Mouse (Mus musculus) kidney, postnatal 25 days (tissue): ENCODE measurements around the gene Lexm.

Experiments used
- DNase-seq, 2 experiments: peaks; one replicate each; pipeline ENCODE4 v3.0.0; 2021; ENCODE audit warnings: mixed read lengths in 2 of 2

Lexm gene

DNA sequence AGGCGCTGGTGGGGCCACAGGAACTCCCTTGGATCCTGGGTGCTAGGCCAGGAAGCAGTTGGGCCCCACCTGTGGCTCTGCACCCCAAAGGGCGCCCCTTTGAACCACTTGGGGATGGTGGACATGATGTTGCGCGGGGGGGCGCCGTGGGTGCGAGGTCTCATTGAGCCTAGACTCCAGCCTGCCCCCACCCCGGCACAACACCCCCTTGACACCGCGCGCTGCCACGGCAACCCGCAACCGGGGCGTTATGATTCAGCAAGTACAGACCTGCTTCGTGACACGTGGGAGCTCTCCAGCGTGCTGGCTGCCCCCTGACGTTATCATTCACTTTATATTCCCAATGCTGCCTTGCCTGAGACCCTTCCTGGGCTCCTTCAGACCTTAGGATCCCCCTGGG is at the start of gene Lexm:
TSS of gene Lexm (minus strand) at position 186 of the 400 bp plus-strand sequence.
- no peak for DNase-seq

DNA sequence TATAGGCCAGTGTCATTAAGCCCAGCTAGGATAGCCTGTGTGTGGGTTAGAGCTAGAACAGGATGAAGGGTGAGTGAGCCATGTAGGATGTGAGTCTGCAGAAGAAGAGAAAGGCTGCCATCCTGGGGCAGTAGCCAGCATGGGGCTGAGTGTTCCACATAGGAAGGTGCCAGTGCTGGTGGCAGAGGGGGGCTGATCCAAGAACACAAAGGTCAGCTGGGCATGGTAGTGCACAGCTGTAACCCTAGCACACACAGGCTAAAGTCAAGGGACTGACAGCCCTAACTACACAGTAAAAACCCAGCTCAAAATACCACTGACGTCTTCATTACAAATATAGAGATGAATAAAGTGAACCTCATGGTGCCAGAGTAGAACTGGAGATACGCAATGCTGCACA is 49.5 kb upstream of the Lexm start:
- no peak for DNase-seq

DNA sequence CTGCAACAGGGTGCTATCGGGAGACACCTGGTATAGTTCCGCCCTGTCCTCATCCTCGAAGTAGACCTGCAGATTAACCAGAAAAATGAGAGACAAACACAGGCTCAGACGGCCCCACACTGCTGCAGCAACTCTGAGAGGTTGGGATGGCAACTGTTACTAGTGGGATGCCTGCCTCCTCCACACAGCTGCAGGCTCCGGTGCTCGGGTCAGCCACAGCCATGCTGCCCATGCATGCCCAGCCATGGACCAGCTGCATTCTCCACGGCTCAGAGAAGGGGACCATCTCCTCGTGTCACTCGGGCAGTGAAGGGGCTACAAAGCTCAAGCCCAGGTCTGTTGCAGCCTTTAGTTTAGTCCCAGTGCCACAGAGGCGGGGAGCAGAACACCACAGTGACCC is 48.6 kb upstream of the Lexm start:
- no peak for DNase-seq

DNA sequence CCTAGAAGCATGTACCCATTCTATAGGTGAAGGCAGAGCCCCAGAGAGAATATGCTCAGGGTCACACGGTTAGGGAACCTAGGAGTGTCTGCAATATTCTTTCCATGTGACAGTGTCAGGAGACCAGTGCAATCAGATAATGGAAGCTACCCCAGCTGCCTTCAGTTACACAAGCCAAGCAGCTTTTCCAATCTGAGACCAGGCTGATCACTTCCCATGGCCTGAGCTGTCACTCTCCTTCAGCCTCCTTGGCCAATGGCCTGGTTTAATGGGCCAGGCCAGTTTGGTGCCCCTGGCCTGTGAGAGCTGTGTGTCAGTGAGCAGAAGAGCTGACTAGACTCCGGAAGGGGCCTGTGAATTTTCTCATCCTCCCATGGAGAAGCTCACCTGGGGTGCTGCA is 48.2 kb upstream of the Lexm start:
- DNase-seq = no peak

DNA sequence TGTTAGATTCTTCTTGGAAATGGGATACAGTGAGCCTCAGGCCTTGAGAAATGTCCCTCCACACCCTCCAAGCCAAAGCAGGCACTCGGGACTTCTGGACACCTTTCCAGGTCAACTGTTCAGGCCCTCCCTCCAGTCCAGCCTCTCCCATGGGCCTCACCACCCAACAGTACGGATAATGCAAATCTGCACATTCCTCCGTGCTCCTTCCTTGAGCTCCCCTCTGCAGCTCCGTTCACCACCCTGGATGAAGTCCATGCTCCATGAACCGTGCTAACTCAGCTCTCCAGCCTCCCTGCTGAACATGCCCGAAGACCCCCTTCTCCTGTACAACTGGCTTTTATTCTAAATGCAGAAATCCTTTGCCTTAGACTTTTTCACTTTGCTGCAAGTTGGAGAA is 47.7 kb upstream of the Lexm start:
- DNase-seq = peak; percentile 62 to 82

DNA sequence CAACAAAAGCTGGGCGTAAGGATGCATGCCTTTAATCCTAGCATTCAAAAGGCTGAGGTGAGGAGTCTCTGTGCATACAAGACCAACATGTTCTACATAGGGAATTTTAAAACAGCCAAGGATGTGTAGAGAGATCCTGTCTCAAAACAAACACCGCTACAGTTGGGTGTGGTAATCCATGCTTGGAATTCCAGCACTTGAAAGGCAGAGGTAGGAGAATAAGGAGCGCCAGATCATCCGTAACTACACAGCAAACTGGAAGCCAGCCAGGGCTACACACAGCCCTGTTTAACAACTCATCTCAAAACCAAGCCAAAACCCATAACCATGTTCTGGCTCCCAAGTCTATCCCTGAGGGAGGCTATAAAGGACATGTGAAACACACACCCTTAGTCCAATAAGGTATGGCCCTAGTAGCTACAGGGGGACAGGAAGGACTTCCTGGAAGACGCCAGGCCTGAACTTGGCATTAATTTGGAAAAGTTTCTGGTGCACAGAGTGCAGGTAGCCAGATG is 47.0 kb upstream of the Lexm start:
- peak in 1 of 2 experiments; percentile 35 for DNase-seq

DNA sequence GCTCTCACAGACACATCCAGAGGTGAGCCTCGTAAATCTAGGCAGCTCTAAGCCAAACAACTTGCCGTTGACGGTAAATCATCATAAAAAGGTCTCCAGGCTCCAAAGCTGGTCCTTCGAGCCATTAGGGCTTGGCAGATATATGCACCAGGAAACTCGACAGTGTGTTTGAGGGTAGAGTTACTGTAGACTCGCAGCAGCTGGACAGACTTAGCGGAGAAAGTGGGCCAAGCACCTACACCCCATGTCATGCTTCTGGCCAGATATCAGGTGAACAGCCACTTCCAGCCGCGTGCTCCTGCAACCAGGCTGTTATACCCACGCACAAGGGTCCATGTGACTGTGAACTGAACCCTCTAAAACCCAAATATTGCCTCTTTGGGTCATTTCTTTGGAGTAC is 38.6 kb upstream of the Lexm start:
- DNase-seq = no peak

DNA sequence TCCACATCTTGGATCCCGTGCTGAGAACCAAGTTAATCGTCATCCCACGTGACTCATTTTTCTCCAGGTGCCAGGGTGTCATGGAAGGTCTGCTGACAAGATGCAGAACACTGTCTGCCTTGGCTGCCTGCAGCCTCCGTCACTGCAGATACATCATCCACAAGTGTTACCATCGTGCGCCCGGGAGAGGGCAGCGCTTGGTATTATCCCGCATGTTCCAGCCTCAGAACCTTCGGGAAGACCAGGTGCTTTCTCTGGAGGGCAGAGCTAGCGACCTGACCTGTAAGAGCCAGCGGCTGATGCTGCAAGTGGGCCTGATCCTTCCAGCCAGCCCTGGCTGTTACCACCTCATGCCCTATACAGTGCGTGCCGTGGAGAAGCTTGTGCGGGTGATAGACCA is 36.0 kb upstream of the Lexm start:
- no peak for DNase-seq

DNA sequence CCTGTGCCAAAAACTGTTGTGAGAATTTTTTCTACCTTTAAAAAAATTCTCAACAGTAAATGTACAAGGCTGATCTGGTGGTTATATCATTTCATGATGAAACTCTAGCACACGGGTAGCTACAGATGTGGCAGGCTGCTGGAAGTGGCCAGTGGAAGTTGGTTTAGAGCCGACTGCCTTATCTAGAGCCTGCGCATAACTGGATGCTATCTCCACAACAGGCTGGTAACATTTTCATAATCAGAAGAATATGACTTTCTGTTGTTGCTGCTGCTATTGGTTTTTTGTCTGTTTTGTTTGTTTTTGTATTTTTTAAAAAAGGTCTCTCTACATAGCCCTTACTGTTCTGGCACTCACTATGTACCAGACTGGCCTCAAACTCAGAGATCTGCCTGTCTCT is 35.5 kb upstream of the Lexm start:
- DNase-seq = no peak

DNA sequence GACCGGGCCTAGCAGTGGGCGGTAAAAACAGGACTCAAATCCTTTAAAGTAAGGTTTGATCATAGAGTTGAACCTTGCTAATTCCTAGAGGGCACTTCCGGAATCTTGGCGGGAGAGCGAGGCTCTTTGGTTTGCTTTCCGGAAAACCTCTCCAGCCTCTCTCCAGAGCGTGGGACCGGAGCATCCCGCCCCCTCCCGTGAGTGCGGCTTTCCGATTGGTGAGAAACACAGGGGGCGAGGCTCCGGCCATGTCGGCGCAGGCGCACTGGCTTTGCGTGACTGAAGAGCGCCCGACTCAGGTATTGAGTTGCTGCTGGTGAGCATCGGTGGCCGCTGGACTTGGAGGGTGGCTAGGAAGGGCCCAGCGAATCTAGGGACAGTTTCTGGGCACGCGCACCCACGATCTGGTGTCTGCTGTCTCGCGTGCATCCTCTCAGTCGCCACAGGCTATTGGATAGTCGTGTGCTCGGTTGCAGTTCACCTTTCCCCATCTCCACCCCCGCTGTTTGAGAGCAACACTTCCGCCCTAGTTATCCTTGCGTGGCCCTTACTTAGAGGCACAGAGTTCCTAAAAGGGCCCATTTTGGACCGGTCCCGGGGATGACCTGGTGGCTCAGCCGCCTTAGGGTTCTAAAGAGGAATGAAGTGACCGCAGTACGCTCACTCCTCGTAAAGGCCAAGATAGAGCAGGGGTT is 33.9 kb upstream of the Lexm start, which contains the start of gene Pars2:
TSS of gene Pars2 (plus strand) at position 237 of the 695 bp plus-strand sequence.
- DNase-seq = peak; percentile 97 to 99

DNA sequence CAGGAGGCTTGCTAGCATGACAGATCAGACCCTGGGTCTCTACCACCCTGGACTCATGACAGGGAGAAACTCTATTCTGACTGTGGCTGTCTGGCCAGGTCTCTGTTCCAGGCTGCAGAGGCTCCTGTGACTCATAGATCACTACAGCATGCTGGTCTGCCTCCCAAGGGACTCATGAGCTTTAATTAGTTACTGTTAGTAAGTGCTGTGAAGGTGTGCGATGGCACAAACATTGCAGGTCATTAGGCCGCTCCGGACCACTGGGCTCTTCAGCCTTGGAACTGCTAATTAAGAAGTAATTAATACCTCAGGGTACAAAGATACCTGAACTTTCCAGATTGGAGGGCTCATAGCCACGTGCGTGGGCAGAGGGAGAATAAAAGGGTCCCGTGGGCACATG is 30.1 kb upstream of the Lexm start:
- DNase-seq = peak in 1 of 2 experiments; percentile 58

DNA sequence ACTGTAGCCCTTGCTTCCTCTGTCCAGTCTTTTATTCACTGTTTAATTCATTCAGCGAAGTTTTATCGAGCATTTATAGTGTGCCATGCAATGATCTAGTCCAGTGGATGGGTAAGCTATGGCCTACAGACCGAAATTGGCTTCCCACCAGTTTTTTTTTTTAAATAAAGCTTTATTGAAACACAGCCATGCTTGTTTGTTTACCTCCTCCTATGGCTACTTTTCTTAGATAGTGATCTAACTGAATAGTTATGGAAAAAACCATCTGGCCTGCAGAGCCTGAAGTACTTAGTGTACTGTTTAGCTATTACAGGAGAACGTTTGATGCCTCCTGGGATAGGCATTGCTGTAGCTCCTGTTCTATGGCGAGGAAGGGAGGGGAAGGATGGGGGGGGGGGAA is 28.8 kb upstream of the Lexm start:
- no peak for DNase-seq

DNA sequence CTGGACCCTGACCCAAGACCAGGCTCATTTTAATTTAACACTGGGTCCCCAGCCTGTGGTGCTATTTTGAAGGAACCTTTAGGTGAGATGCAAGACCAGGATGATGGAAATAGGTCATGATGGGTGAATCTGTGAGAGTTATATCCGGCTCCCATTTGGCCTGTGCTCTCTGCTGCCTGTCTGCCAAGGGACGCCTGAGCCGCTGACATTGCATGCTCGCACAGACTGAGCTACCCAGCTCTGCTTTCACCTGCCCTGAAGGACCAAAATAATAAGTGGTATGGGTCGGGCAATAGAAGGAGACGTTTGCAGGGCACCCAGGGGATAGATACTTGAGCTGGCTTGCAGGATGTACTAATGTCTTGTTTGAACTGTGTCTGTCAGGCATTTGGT is 27.2 kb upstream of the Lexm start:
- no peak for DNase-seq

DNA sequence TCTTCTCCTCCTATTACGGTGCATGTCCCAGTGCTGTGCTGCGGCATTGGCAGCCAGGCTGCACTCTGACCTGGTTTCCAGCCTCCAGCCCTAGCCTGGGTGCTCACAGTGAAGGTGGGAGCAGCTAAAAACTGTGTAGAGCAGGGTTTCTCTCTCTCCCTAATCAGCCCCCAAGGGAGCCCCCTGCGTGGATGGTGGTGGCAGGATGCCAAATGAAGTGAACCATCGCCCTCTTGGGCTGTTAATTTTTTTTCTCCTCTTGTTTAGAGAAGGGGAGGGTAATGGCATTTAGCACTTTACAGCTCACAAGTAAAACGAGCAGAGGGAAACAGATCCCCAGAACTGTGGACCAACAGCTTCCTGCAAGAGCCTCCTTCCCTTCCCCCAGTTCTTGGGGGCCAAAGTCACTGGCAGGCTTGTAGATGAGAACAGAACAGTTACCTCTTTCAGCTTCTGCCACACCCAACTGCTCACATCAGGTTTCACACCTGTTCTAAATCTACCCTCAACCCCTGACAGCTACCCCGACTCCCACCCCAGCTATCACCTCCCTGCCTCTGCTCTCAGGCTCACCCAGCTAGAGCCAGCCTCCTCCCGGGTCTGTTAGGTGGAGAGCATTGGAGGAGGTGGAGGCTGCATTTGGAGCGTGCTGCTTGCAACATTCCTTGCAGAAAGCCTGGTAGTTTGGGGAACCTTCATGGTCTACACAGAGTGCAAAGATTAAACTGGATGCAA is 26.6 kb upstream of the Lexm start:
- peak; percentile 52 to 62 for DNase-seq

DNA sequence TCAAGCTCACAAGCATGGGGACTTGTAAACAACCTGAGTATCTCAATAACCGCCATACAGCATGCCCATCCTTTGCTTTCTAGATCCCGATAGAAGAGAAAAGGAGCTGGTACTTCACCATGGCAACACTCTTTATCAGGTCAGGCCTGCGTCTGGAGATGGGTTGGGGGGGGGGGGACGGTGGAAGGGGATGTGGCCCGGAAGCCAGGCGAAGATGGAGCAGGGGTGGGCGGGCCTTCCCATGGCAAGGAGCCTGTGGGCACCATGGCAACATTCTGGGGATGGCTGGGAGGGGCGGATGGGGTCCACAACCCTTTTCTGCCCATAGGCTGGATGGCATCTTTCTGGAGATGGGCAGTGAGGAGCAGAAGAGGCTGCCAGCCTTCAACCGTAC is 17.0 kb upstream of the Lexm start:
- no peak for DNase-seq

DNA sequence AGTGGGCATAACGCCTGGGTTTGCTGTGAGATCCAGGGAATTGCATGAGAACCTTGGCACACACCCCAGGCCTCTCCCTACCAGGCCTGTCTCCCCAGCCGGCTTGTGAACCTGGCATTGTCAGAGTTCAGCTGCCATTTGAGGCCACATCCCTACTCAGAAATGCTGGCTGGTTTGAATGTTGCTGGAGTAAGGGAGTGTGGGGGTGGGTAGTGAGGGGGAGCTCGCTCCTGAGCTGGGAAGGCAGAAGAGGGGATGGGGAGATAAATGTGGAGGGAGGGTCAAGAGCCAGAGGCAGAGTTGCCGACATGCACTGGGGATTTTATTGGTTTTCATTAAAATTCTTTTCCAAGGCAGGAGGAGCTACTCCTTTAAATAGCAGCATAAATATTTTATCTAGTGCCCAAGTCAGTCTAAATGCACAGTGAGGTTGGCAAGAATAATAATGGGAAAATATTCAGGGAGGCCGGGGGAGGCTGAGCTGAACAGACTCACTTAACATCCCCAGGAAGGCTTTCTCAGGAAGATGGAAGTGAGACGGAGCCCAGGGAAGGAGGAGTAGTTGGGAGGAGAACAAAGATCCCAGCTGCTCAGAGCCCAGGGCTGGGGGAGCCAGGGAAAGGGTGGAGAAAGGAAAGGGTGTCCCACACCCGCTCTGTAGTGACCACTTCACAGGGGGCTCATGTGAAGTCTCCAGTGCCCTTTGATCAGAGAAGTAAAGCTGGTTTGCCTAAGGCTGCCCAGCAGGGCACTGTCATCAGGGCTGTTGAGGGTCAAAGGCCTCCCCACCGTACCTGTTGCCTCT is 16.4 kb upstream of the Lexm start:
- DNase-seq = no peak

DNA sequence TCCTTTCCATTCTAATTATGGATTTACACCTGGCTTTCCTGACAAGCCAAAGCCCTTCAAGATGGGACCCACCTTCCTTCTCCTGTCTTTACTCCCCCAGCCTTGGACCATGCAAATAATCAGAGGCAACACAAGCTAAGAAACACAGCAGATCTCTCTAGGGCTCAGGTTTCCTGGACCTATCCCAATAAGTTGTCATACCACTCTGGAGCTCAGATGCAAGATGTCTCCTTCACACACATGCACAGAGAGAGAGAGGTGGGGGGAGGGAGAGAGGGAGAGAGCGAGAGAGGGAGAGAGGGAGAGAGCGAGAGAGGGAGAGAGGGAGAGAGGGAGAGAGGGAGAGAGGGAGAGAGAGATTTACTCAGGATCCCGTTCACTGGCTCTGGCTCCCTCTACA is 15.3 kb upstream of the Lexm start:
- no peak for DNase-seq

DNA sequence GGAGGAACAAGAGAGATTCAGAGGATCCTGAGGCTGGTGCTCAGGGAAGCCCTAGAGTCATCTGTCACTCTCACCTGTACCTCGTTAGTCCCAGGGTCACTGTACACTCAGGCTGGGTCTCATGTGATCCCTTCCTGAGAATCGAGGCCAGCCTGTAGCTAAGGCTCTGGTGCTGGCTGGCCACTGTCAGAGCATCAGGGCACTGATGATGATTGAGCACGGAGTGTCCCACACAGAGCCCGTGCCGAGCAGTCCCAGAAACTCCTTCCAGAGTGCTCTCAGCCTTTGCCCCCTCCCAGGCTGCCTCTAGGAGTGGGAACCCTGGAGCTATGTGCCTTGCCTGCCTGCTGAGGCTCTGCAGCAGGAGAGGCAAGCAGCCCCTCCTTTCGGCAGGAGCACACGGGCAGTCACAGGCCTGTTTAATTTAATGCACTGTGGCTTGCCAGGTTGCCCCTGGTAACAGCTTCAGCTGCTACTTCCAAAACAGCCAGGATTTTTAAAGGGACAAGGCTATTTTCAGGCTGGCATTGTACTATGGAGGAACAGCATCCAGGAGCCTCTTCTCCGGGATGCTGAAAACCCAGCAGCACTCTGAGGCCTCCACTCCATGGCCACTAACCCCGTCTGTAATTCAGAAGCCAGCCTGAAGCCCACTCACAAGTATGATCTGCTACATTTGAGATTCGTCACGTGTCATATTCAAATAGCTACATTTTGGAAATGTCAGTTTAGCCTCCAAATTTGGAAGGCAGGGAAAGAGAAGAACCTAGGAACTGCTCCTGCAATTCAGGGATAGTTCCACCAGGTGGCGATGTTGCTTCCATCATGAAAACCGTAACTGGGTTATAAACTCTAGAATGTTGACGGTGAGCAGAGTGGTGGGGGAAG is 13.5 kb upstream of the Lexm start:
- DNase-seq = peak; percentile 72 to 84

DNA sequence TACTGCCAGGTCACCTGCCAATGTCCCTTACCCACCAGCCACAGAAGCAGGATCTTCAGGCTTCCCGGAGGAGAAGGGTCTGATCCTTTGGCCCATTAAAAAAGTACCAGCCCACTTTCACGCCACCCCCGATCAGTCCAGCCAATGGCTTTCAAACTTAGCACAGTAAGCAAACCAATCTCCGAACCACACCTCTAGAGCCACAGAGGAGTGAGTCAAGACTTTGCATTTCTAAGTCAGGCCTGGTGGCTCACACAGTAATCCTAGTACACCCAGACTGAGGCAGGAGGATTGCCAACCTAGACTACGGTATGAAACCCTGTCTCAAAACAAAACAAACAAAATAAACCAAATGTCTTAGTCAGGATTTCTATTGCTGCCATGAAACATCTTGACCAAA is 12.3 kb upstream of the Lexm start:
- DNase-seq = no peak

DNA sequence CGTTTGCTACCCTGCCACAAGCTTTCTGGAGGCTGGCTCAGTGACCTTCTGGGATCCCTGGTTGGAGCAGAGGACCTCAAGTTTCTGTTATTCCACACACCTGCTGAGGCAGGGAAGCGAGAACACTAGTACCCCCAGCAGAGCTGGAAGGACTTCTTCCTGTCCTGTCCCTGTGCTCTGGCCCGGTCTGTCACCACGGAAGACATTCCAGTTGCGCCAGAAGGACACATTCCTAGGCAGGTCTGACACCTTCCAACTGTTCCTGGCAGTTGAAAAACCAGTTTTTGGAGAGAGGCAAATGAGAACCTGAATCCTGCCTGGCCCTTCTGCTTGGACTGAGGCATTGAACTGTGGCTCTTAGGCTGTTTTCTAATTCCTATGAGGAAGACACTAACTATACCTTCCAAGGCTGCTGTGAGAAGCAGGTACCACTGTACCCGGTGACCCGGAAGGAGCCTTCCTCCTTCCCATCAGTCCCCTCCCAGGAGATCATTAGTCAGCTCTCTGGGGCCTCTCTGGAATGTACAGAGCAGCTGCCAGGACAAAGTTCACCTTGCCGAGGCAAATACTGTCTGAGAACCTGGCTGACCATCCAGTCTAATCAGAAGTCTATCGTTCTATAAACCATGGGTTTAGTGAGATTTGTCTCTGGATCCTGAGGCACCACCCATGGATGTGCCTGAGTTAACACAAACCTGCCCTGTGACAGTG is 11.8 kb upstream of the Lexm start:
- peak; percentile 71 to 85 for DNase-seq

DNA sequence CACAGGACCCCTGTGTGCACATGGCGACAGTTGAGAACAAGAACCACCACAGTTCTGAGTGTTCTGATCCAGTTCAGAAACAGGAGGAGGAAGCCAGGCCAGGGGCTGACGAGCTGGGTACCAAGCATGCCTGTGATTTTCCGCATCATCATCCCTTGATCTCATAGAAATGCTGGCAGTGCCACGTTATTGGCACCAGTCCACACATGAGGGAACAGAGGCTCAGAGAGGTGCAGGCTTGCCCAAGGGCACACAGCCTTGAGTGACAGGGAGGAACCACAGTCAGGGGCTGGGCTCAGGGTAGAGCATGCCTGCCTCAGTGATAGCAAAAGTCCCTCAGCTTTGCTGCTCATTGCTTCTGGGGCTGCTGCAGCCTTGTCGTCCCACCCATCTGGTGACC is 10.8 kb upstream of the Lexm start:
- DNase-seq = peak in 1 of 2 experiments; percentile 43

DNA sequence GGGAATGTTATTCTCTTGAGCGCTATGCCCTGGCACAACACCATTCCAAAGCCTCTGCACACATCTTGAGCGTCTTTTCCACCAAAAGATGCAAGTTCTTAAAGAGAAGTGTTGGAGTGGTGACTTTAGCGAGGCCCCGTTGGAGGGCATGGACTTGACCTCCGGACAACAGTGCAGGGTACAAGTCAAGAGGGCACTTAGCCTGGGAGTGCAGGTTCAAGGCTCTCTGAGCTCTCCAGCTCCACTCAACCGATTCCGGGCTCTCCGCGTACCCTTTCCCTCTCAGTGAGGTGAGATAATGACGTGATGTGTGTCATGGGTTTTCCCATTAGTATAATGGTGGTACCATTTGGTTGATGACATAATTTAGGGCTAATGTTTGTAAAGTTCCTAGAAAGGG is 7.2 kb upstream of the Lexm start:
- DNase-seq = no peak
